Mouse (Mus musculus): ENCODE measurements around the gene 1810043G02Rik. TPM values are rescaled to one million over a fixed set of nuclear protein-coding genes. Genes with fewer than 3 reads are reported as not detected.

1810043G02Rik gene
- total RNA-seq, 2 experiments from 2014 or later, result 18.6 to 20.9 TPM

Other genes with a start within 250 kb of the 1810043G02Rik start
- not detected for gene Gm18596, start 235.9 kb upstream of the 1810043G02Rik start, total RNA-seq (2021)
- gene Gm9736, start 227.2 kb upstream of the 1810043G02Rik start, total RNA-seq (2021), result not detected
- gene Gm3233, start 218.8 kb upstream of the 1810043G02Rik start, total RNA-seq (2021), result not detected
- gene Gm3238, start 207.2 kb upstream of the 1810043G02Rik start, total RNA-seq (2021), result not detected
- not detected for gene Gm7138, start 201.6 kb upstream of the 1810043G02Rik start, total RNA-seq (2021)
- gene Gm3250, start 196.0 kb upstream of the 1810043G02Rik start, total RNA-seq (2021), result not detected
- gene Gm7137, start 190.3 kb upstream of the 1810043G02Rik start, total RNA-seq (2021), result not detected
- gene Gm9639, start 183.4 kb upstream of the 1810043G02Rik start, total RNA-seq (2021), result not detected
- not detected for gene Gm19668, start 179.4 kb upstream of the 1810043G02Rik start, total RNA-seq (2021)
- gene Gm9507, start 166.7 kb upstream of the 1810043G02Rik start, total RNA-seq (2021), result not detected
- not detected for gene Gm2696, start 163.8 kb upstream of the 1810043G02Rik start, total RNA-seq (2021)
- gene Krtap10-4, start 151.4 kb upstream of the 1810043G02Rik start, total RNA-seq (2021), result not detected
- not detected for gene Krtap10-10, start 142.6 kb upstream of the 1810043G02Rik start, total RNA-seq (2021)
- not detected for gene Gm36176, start 131.7 kb upstream of the 1810043G02Rik start, total RNA-seq (2021)
- gene Gm10318, start 125.7 kb upstream of the 1810043G02Rik start, total RNA-seq (2021), result not detected
- gene Gm3285, start 116.5 kb upstream of the 1810043G02Rik start, total RNA-seq (2021), result not detected
- gene Lrrc3, start 76.0 kb upstream of the 1810043G02Rik start, total RNA-seq (2021), result 1 to 10 TPM; 4.2 to 5.7 TPM
- 1 to 10 TPM; 2.2 to 4.7 TPM for gene Trpm2, start 8.0 kb upstream of the 1810043G02Rik start, total RNA-seq (2021)
- gene Pfkl, start 31.6 kb downstream of the 1810043G02Rik start, total RNA-seq (2021), result 100 to 1,000 TPM; 116 to 131 TPM
- 10 to 100 TPM; 24.1 to 38.1 TPM for gene Dnmt3l, start 63.4 kb downstream of the 1810043G02Rik start, total RNA-seq (2021)
- not detected for gene Aire, start 65.1 kb downstream of the 1810043G02Rik start, total RNA-seq (2021)
- 10 to 100 TPM; 11.6 to 21.6 TPM for gene Icosl, start 90.8 kb downstream of the 1810043G02Rik start, total RNA-seq (2021)
- 100 to 1,000 TPM; 221 to 288 TPM for gene D10Jhu81e, start 191.3 kb downstream of the 1810043G02Rik start, total RNA-seq (2021)
- 10 to 100 TPM; 17.9 to 22.8 TPM for gene Pwp2, start 206.6 kb downstream of the 1810043G02Rik start, total RNA-seq (2021)